Mouse (Mus musculus) ovary, adult 18-20 months (tissue): Measurements from ENCODE around the gene Abhd14a.

Experiments
- DNase-seq: peaks from one replicate; pipeline ENCODE4 v3.0.0; 2022; ENCODE audit warnings: low spot score, mixed read lengths

Gene Abhd14a

GRCm38 (mm10) chr9:106410086-106410650 lies 37.3 kb downstream of the Abhd14a start:
- no peak for DNase-seq

DNA sequence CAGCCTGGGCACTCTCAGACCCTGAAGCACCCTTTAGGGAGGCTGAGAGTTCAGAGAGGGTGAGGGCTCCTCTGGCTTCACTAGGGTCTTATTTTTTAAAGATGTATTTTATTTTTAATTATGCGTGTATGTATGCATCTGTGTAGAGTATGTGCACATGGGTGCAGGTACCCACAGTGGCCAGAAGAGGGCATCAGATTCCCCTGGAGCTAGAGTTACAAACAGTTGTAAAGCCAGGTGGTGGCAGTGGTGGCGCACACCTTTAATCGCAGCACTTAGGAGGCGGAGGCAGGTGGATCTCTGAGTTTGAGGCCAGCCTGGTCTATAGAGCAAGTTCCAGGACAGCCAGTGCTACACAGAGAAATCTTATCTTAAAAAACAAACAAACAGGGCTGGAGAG lies 38.4 kb downstream of the Abhd14a start:
- no peak for DNase-seq

GRCm38 (mm10) chr9:106406443-106407078 lies 40.9 kb downstream of the Abhd14a start:
- no peak for DNase-seq

GRCm38 (mm10) chr9:106405275-106405674 lies 42.2 kb downstream of the Abhd14a start:
- DNase-seq = no peak

DNA sequence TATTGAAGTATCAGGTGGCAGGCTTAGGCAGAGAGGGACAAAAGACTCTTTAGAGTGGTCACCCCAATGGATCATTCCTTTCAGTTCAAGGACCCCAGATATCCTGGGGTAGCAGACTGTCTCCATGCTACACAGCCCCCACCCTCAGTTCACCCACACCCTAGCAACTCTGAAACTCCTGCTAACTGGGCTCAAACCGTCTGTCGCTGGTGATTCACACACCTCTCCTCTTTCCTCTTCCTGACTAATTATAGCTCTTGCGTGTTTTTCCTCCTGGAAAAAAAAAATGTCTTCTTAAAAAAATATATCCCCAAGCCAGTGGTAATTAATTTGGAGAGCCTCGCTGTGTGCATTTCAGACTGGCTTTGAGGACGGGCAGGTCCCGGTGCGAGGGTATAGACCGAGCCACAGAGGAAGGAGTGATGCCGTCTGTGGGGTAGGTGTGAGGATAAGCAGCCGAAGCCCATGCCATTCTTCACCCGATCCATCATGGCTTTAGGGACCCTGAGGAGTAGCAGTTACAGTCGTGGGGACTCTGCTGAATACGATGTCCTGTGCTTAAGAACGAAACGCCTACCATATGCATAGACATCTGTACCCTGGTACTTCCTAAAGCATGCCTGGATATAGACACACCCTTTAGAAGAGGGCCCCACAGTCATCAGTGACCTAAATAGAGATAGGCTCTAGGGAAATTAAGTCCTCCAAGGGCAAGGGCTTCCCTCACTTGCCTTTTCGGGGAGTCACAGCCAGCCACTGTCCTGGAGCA lies 44.7 kb downstream of the Abhd14a start:
- DNase-seq = no peak

DNA sequence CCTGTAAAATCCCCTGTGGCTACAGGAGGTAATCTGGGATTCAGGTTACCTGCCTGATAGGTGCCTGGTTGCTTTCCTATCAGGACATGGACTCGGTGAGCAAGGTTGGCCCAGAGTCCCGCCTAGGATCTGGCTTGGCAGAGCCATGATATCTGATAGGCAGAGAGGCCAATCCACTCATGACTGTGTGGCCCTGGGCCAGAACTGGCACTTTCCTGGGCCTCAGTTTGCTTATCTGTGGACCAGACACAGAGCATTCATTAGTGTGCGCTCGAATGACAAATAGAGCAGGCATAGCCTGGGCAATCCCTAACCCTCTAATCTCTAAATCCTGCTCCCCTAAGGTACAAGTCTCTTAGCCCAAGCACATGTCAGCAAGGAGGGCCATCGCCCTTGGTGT lies 45.3 kb downstream of the Abhd14a start:
- no peak for DNase-seq

DNA sequence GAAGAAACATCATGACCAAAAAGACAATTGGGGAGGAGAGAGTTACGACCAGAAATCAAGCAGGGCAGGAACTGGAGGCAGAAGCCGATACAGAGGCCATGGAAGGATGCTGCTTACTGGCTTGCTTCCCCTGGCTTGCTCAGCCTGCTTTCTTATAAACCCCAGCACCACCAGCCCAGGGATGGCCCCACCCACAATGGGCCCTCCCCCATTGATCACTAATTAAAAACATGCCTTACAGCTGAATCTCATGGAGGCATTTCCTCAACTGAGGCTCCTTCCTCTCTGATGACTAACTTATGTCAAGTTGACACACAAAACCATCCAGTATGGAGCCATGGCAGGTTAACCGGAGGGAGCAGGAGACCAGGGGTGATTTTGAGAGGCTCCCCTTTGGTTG lies 47.7 kb downstream of the Abhd14a start:
- no peak for DNase-seq

- DNase-seq = no peak
These were observed 48.7 kb downstream of the Abhd14a start for GRCm38 (mm10) chr9:106398667-106399311.

- peak; percentile 28 for DNase-seq
These were observed 49.7 kb downstream of the Abhd14a start for GRCm38 (mm10) chr9:106397733-106398132.

DNA sequence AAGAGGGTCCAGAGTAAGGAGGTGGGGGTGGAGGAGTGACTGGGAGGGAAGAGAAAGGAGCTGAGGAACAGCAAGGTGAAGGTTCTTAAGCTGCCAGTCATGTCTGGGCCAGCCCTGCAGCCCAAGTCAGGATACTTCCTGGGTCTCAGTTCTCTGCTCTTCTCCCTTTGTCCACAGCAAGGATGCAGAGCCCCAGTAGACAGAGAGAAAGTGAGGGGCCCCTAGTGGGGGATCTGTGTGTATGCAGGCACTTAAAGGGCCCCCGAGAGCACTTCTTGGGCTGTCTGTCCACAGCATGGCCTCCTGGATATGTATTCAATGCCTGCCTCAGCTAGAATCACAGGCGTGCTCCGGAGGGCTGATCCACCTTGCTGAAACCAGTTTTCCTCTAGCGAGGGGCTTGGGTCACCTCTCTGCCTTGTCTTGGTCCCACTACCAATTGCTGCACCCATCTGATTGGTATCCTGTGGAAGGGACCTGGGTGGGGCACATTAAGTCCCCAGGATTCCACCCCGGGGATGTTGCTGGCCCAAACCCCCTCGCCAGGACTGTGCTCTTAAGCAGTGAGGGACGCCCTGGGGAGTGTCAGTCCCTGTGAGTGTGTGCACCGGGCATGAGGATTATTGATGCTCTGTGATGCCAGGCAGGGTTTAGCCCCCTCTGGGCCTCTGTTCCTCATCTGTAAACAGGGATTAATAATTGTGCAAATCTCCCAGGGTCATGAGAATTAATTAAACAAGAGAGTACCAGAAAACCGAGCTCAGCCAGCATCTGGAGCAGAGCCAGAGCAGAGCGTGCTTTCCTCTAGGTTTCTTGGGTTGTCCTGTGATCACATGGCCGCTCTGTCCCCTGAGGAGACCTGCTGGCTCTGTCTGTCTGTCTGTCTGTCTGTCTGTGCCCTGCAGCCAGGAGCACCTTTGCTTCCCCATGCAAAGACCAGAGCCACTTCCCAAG lies 52.6 kb downstream of the Abhd14a start:
- DNase-seq = no peak

GRCm38 (mm10) chr9:106393548-106393947 lies 53.9 kb downstream of the Abhd14a start:
- DNase-seq = peak; percentile 51

DNA sequence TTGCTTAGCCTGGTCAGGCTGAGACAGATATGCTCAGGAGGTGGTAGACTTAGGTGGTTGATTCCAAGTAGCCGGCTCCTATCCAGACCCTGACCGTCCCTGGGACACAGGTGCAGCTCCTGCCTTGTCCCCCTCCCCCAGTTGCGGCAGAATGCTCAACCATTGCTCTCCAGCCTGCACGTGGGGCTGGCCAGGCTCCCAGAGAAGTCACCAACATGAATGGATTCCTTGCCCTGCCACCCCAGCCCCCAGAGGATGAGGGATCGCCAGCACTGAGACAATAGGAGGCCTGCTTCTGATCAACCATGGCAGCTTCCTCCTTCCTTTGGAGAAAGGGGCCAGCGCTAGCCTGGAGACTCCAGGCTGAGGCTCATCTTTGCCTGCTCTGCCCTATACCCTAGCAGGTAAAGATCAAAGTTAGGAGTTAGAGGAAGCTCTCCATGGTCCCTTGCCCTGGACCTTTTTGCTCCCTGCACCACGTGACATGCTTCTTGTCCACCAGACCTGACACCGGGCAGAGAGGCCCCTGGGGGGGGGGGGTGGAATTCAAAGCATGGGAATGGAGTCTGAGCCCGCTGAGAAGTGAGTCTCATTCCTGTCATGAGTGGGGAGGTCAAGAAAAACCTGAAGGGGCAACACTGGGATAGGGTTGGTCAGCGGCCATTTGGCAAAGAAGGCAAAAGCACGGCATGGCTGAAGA lies 54.5 kb downstream of the Abhd14a start:
- DNase-seq = no peak
